Mouse (Mus musculus) bone marrow macrophage, adult 2 months (primary cell): ENCODE results near the gene LTO1.

Source experiments
- CTCF ChIP-seq: IDR thresholded peaks from 2 replicates; pipeline ENCODE4 v1.5.1; 2012; ENCODE audit warnings: low read depth, mild to moderate bottlenecking, low read length, moderate library complexity
- POLR2A ChIP-seq: IDR thresholded peaks from 2 replicates; pipeline ENCODE4 v1.6.1; 2012; ENCODE audit warnings: mild to moderate bottlenecking, low read depth, low read length, borderline replicate concordance

GRCm38 (mm10) chr7:144888564-144889299 lies 26.2 kb upstream of the LTO1 start:
- TF ChIP-seq POLR2A: no peak
- no peak for TF ChIP-seq CTCF
